Mouse (Mus musculus) liver, embryonic 16.5 days (tissue): ENCODE results near the gene Cd36. TPM values are rescaled to one million over a fixed set of nuclear protein-coding genes. Genes with fewer than 3 reads are reported as not detected.

Experiments used
- ATAC-seq: fragments of 200-750 bp; cut with Nextera tagmentation; 2 replicates; pipeline ENCODE4 v1.8.0; 2017; ENCODE audit warnings: low read depth, mild to moderate bottlenecking, moderate number of reproducible peaks, moderate library complexity
- H3K27ac ChIP-seq: fragments of 300-500 bp; sonication (generic); 2 replicates; pipeline ENCODE4 v1.5.1; 2014; ENCODE audit warnings: mild to moderate bottlenecking, low read length
- H3K27me3 ChIP-seq: fragments of 300-500 bp; sonication (generic); 2 replicates; pipeline ENCODE4 v1.6.1; 2014; ENCODE audit warnings: low read depth, low read length, mixed read lengths; ENCODE audit not compliant: control insufficient read depth, insufficient read depth
- H3K36me3 ChIP-seq: fragments of 300-500 bp; sonication (generic); 2 replicates; pipeline ENCODE4 v1.6.1; 2014; ENCODE audit warnings: mild to moderate bottlenecking; ENCODE audit not compliant: control insufficient read depth, insufficient read depth
- H3K4me1 ChIP-seq: fragments of 300-500 bp; sonication (generic); 2 replicates; pipeline ENCODE4 v1.6.1; 2014; ENCODE audit warnings: low read depth, low read length, mixed read lengths; ENCODE audit not compliant: control insufficient read depth
- H3K4me2 ChIP-seq: fragments of 300-500 bp; sonication (generic); 2 replicates; pipeline ENCODE4 v1.6.1; 2014; ENCODE audit warnings: low read depth, low read length, mixed read lengths
- H3K4me3 ChIP-seq: fragments of 300-500 bp; sonication (generic); 2 replicates; pipeline ENCODE4 v1.5.1; 2014; ENCODE audit warnings: low read depth, mild to moderate bottlenecking, low read length
- H3K9ac ChIP-seq: fragments of 300-500 bp; sonication (generic); 2 replicates; pipeline ENCODE4 v1.6.1; 2014; ENCODE audit warnings: low read depth, low read length
- H3K9me3 ChIP-seq: fragments of 300-500 bp; sonication (generic); replicated peaks from 2 replicates; pipeline ENCODE4 v1.6.1; 2016; ENCODE audit warnings: low read length; ENCODE audit not compliant: control insufficient read depth
- WGBS: fragments of 180-500 bp; shearing (Covaris S2); extraction: QIAGEN DNeasy Blood & Tissue Kit; methylation state at CpG from one replicate; pipeline ENCODE4 v1.1.7; 2014; ENCODE audit not compliant: insufficient replicate concordance; 5-methylcytosine and 5-hydroxymethylcytosine counted together
- polyA plus RNA-seq: library from polyadenylated mRNA; unstranded; fragments of >200 nt; fragmentation: Nextera tagmentation; extraction: Ambion mirVana; gene quantifications from 2 replicates; pipeline ENCODE4 v1.2.1, GENCODE M21; 2015

The Cd36 gene
- polyA plus RNA-seq, 1 experiment from 2014 or later: 36.8 TPM

DNA sequence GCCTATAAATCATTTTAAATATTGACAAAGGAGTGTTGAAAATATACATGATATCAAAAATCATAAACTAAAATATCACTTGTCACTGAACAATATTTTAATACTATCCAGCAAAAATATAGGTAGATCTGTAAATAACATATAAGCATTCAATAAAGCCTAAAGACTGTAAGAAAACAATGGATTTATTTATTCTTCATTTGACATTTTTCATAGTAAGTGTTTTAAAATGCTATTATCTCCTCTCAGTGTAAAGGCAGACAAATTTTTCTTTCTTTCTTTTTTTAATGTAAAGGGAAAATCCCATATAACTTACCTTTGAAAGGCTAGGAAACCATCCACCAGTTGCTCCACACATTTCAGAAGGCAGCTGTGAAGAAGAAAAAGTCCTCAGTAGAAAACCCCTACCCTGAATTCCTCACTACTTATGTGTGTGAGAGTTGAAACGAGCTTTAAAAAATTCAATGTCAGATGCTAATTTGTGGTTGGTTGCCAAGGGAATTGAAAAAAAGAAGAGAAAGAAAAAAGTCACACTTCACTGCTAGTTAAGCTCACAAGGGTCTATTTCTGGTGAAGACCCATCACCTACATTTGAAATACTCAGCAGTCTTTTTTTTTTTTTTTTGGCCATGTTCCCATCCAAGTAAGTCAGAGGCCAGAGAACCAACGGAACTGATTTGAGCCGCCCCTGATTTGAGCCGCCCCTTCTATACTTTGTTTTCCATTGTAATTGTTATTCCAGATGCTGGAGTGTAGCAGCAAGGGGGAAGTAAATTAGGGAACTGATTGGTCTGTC, 53.1 kb downstream of the Cd36 start:
- Histone ChIP-seq H3K4me1 (no peaks in the 10 kb centered on the region), H3K27me3 (no peaks in the 10 kb centered on the region), H3K9ac (no peak overlapping the region), H3K9me3 (no peaks in the 10 kb centered on the region), H3K4me2 (no peak overlapping the region), H3K36me3 (no peaks in the 10 kb centered on the region), H3K4me3 (no peak overlapping the region), H3K27ac (no peak overlapping the region)
- peak; percentile 36 for ATAC-seq
- 46% methylated on average over 4 of the region's 4 CpGs for WGBS

DNA sequence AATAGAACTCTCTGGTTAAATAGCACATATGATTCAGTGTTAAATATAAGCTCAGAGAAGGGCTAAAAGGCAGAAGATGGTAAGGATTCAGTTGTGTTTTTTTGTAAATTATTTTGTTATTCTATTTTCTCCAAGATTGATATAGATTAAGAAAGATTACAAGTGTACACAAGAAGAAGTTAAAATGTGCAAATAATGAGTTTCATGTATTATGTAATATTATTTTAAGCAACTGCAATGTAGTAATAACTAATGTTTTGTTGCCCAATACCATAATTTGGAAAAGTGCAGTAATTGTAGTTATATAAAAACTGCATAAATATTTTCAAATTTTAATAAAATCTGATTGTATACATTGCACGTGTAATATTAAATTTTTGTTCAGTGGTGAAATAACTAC, 54.8 kb downstream of the Cd36 start:
- no peak overlapping the region for H3K4me3 ChIP-seq
- no peak overlapping the region for H3K4me2 ChIP-seq
- no peak overlapping the region for H3K27ac ChIP-seq
- peaks cover 5% of the 10 kb centered on the region for H3K4me1 ChIP-seq
- no peaks in the 10 kb centered on the region for H3K27me3 ChIP-seq
- H3K9ac ChIP-seq: no peak overlapping the region
- no peaks in the 10 kb centered on the region for H3K9me3 ChIP-seq
- H3K36me3 ChIP-seq: no peaks in the 10 kb centered on the region
- WGBS: 71% methylated on average over 1 of the region's 1 CpGs
- ATAC-seq: no peak

DNA sequence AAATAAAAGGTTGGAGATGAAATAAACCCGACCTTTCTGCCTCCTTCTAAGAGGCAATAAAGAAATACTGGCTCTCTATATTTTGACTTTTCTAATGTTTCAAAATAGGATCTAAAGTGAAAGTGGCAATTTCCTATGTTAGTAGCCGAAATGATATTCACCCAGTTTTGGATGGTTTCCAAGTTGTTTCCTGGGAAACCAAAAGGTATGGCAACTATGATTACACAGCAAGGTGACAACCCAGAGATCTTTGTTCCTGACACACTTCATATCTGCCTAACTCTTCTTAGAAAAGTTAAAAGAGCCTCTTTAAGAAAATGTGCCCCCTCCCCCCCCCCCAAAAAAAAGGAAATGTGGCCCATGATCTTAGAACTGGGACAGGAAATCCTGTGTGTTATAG, 58.1 kb downstream of the Cd36 start:
- Histone ChIP-seq H3K9me3 (no peaks in the 10 kb centered on the region), H3K4me3 (no peak overlapping the region), H3K4me2 (0 out of 2 replicates have a peak overlapping the region, but pooled peaks have one; percentile 13), H3K9ac (no peak overlapping the region), H3K4me1 (peaks cover 5% of the 10 kb centered on the region), H3K27ac (peak overlapping the region; percentile 61), H3K27me3 (no peaks in the 10 kb centered on the region), H3K36me3 (no peaks in the 10 kb centered on the region)
- no peak for ATAC-seq
- WGBS: 41% methylated on average over 2 of the region's 2 CpGs

- H3K9me3 ChIP-seq: no peaks in the 10 kb centered on the region
- H3K27ac ChIP-seq: peak overlapping the region; percentile 80
- ATAC-seq: peak; percentile 98
- H3K36me3 ChIP-seq: no peaks in the 10 kb centered on the region
- peak overlapping the region; percentile 34 for H3K4me3 ChIP-seq
- H3K4me2 ChIP-seq: peak overlapping the region; percentile 36
- 49% methylated on average over 15 of the region's 15 CpGs for WGBS
- H3K27me3 ChIP-seq: no peaks in the 10 kb centered on the region
- H3K9ac ChIP-seq: no peak overlapping the region; the same call in 1 of the 2 replicates
- peaks cover 5% of the 10 kb centered on the region for H3K4me1 ChIP-seq
Measured at GRCm38 (mm10) chr5:17828713-17829544, 59.7 kb downstream of the Cd36 start.

GRCm38 (mm10) chr5:17821395-17821794, 67.2 kb downstream of the Cd36 start:
- H3K27ac ChIP-seq: no peak overlapping the region
- no peaks in the 10 kb centered on the region for H3K9me3 ChIP-seq
- no peak overlapping the region for H3K4me3 ChIP-seq
- no peaks in the 10 kb centered on the region for H3K27me3 ChIP-seq
- no peak overlapping the region for H3K4me2 ChIP-seq
- 53% methylated on average over 1 of the region's 1 CpGs for WGBS
- no peak for ATAC-seq
- H3K4me1 ChIP-seq: no peaks in the 10 kb centered on the region
- H3K36me3 ChIP-seq: no peaks in the 10 kb centered on the region
- no peak overlapping the region for H3K9ac ChIP-seq

DNA sequence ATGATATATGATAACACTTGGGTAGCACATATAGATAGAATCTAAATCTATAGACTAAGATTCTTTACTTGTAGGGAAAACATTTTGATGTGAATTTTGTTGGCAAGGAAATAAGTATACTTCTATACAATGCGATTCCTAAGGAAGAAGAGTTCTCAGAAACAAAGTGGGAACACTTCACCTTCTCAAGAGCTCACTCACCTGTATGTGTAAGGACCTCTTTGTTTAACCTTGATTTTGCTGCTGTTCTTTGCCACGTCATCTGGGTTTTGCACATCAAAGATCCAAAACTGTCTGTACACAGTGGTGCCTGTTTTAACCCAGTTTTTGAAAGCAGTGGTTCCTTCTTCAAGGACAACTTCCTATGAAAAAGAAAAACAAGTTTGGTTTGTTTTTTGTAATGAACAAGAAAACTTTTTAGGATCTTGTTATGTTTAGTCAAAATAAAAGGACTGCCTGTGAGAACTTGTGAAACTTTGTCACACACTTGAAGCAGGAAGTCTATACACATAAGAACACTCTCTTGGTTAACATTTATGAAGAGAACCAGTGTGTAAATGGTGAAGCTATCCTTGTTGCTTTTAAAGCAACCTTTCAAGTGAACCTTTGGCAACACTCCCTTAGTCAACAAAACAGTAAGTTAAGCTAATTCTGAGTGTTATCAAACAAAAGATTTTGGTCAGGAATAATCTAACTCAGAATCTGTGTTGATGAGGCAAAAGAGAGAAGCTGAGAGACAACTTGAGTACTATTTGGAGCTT, 68.2 kb downstream of the Cd36 start:
- Histone ChIP-seq H3K27ac (no peak overlapping the region), H3K9ac (no peak overlapping the region), H3K4me1 (no peaks in the 10 kb centered on the region), H3K4me2 (no peak overlapping the region), H3K36me3 (no peaks in the 10 kb centered on the region), H3K27me3 (no peaks in the 10 kb centered on the region), H3K9me3 (no peaks in the 10 kb centered on the region), H3K4me3 (no peak overlapping the region)
- ATAC-seq: no peak
- WGBS: 67% methylated on average over 2 of the region's 2 CpGs

DNA sequence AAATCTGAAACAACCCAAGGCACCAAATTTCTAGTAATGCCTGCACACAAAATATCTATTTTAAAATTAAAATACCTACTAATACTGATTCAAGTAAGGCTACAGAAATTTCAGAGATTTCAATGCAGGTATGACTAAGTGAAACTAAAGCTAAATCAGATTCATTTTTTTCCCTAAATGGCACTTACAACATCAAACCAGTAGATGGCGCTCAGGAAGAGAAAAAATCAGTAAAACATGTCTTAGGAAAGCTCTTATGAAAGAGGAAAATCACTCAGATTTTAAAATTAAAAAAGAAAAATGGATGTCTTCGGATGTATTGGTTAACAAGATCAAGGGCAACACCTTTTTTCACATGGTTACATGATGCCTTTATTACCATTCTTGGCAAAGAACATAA, 72.4 kb downstream of the Cd36 start:
- Histone ChIP-seq H3K36me3 (no peaks in the 10 kb centered on the region), H3K27me3 (no peaks in the 10 kb centered on the region), H3K4me1 (no peaks in the 10 kb centered on the region), H3K27ac (no peak overlapping the region), H3K9ac (no peak overlapping the region), H3K9me3 (no peaks in the 10 kb centered on the region), H3K4me2 (no peak overlapping the region), H3K4me3 (no peak overlapping the region)
- no peak for ATAC-seq
- WGBS: 2% methylated on average over 2 of the region's 2 CpGs

- no peaks in the 10 kb centered on the region for H3K9me3 ChIP-seq
- WGBS: 54% methylated on average over 1 of the region's 1 CpGs
- ATAC-seq: no peak
- H3K27ac ChIP-seq: no peak overlapping the region
- no peak overlapping the region for H3K4me2 ChIP-seq
- H3K4me3 ChIP-seq: no peak overlapping the region
- no peak overlapping the region for H3K9ac ChIP-seq
- H3K4me1 ChIP-seq: no peaks in the 10 kb centered on the region
- no peaks in the 10 kb centered on the region for H3K36me3 ChIP-seq
- no peaks in the 10 kb centered on the region for H3K27me3 ChIP-seq
Measured at GRCm38 (mm10) chr5:17810336-17810735, 78.3 kb downstream of the Cd36 start.
